Mouse (Mus musculus) liver, embryonic 16.5 days (tissue): ENCODE data around the gene Dhrs3. TPM values are rescaled to one million over a fixed set of nuclear protein-coding genes. Genes with fewer than 3 reads are reported as not detected.

ENCODE experiments used
- ATAC-seq: fragments of 200-750 bp; cut with Nextera tagmentation; 2 replicates; pipeline ENCODE4 v1.8.0; 2017; ENCODE audit warnings: low read depth, mild to moderate bottlenecking, moderate number of reproducible peaks, moderate library complexity
- H3K27ac ChIP-seq: fragments of 300-500 bp; sonication (generic); 2 replicates; pipeline ENCODE4 v1.5.1; 2014; ENCODE audit warnings: mild to moderate bottlenecking, low read length
- H3K27me3 ChIP-seq: fragments of 300-500 bp; sonication (generic); 2 replicates; pipeline ENCODE4 v1.6.1; 2014; ENCODE audit warnings: low read depth, low read length, mixed read lengths; ENCODE audit not compliant: control insufficient read depth, insufficient read depth
- H3K36me3 ChIP-seq: fragments of 300-500 bp; sonication (generic); 2 replicates; pipeline ENCODE4 v1.6.1; 2014; ENCODE audit warnings: mild to moderate bottlenecking; ENCODE audit not compliant: control insufficient read depth, insufficient read depth
- H3K4me1 ChIP-seq: fragments of 300-500 bp; sonication (generic); 2 replicates; pipeline ENCODE4 v1.6.1; 2014; ENCODE audit warnings: low read depth, low read length, mixed read lengths; ENCODE audit not compliant: control insufficient read depth
- H3K4me2 ChIP-seq: fragments of 300-500 bp; sonication (generic); 2 replicates; pipeline ENCODE4 v1.6.1; 2014; ENCODE audit warnings: low read depth, low read length, mixed read lengths
- H3K4me3 ChIP-seq: fragments of 300-500 bp; sonication (generic); 2 replicates; pipeline ENCODE4 v1.5.1; 2014; ENCODE audit warnings: low read depth, mild to moderate bottlenecking, low read length
- H3K9ac ChIP-seq: fragments of 300-500 bp; sonication (generic); 2 replicates; pipeline ENCODE4 v1.6.1; 2014; ENCODE audit warnings: low read depth, low read length
- H3K9me3 ChIP-seq: fragments of 300-500 bp; sonication (generic); replicated peaks from 2 replicates; pipeline ENCODE4 v1.6.1; 2016; ENCODE audit warnings: low read length; ENCODE audit not compliant: control insufficient read depth
- WGBS: fragments of 180-500 bp; shearing (Covaris S2); extraction: QIAGEN DNeasy Blood & Tissue Kit; methylation state at CpG from one replicate; pipeline ENCODE4 v1.1.7; 2014; ENCODE audit not compliant: insufficient replicate concordance; 5-methylcytosine and 5-hydroxymethylcytosine counted together
- polyA plus RNA-seq: library from polyadenylated mRNA; unstranded; fragments of >200 nt; fragmentation: Nextera tagmentation; extraction: Ambion mirVana; gene quantifications from 2 replicates; pipeline ENCODE4 v1.2.1, GENCODE M21; 2015

The Dhrs3 gene
- polyA plus RNA-seq, 1 experiment from 2014 or later: 39.2 TPM

DNA sequence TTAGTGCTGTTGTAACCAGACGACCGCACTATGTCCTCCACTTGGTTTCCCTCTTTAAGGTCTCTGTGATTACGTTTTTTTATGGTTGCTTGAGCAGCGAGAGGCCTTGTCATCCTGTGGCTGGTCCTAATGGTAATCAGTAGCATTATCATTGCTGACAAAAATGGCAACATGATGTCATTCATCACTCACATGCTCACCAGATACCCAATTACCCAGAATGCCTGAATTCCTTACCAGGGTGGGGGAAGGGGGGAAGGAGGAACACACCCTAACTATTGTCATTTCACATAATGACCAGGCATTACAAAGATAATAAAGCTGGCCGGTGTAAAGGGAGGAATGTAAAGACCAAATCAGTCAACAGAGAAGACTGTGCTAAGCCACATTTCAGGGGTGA is 12.5 kb downstream of the Dhrs3 start:
- ATAC-seq: no peak
- Histone ChIP-seq H3K9ac (no peak overlapping the region), H3K4me1 (peaks cover 81% of the 10 kb centered on the region), H3K36me3 (no peaks in the 10 kb centered on the region), H3K4me3 (no peak overlapping the region), H3K27ac (no peak overlapping the region), H3K4me2 (no peak overlapping the region), H3K9me3 (no peaks in the 10 kb centered on the region), H3K27me3 (no peaks in the 10 kb centered on the region)
- WGBS: 47% methylated on average over 5 of the region's 5 CpGs

DNA sequence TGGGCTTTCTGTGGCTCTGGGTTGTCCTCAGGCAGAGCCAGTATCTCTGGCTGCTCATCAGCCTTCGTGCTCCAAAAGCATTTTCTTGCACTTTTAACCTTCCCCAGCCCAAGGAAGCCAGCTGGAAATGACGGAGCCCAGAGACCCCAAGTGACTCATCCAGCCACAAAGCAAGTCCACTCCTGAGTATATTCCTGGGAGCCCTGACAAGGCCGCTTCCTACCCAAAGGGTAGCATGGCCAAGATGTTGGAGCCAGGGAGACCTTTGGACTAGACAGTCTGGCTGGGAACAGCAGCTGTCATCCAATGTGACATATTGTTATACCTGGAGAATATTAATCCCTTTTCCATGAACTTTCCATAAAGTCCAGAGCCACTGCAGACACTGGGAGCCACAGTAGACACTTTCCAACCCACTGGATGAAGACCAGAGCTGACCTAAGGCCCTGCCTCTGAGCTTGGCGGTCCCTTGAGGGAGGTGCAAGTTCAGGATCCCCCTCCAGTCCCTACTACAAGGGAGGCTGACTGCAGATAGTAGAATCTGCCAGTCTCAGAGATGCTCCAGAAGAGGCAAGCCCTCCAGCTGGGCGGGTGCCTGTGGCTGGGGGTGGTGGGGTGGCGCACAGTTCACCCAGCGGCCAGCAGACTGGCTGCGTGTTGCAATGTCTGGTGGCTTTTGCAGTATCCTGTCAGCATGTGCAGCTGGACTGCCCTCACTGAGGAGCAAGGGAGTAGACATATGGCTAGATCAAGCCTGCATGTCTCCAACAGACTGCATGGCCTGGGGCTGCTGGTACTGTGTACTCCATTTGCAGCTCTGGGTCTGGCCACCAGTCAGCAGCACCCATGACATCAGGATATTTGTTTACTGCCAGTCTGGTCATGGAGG is 13.6 kb downstream of the Dhrs3 start:
- no peaks in the 10 kb centered on the region for H3K36me3 ChIP-seq
- no peak overlapping the region for H3K4me2 ChIP-seq
- 30% methylated on average over 8 of the region's 8 CpGs for WGBS
- H3K4me1 ChIP-seq: peaks cover 69% of the 10 kb centered on the region
- H3K27me3 ChIP-seq: no peaks in the 10 kb centered on the region
- peak overlapping the region; percentile 36 for H3K27ac ChIP-seq
- peak; percentile 49 for ATAC-seq
- H3K4me3 ChIP-seq: no peak overlapping the region
- H3K9me3 ChIP-seq: no peaks in the 10 kb centered on the region
- no peak overlapping the region for H3K9ac ChIP-seq

DNA sequence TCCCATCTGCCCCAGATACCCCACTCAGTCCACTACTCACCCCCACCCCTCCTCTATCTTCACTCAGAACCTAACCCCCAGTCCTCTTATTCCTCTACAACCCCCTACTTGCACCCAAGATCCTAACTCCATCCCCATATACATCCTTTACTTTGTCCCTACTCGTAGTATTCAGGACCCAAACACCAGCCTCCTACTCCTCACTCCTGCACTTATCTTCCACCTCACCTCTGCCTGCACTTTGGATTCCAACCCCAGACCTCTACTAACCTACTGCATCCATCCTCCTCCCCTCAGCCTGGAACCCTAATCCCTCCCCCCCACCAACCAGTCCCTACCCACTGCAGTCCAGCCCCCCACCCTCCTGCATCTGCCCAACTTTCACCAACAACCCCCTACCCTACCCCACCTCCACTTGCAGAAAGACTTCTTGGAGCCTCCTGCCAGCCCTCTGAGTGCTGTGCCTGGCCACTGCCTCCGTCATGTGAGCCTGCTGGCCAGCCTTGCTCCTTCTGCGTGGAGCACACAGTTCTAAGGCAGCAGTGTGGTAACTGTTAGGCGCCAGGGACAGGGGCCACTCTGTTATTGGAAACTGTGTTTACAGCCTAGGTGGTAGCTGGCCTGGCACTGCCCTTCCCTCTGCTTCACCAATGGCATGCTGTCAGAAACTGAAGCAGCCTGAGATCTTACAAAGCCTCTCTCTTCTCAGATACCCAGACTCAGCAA is 14.5 kb downstream of the Dhrs3 start:
- no peak for ATAC-seq
- H3K27ac ChIP-seq: peak overlapping the region; percentile 36
- H3K9ac ChIP-seq: no peak overlapping the region

DNA sequence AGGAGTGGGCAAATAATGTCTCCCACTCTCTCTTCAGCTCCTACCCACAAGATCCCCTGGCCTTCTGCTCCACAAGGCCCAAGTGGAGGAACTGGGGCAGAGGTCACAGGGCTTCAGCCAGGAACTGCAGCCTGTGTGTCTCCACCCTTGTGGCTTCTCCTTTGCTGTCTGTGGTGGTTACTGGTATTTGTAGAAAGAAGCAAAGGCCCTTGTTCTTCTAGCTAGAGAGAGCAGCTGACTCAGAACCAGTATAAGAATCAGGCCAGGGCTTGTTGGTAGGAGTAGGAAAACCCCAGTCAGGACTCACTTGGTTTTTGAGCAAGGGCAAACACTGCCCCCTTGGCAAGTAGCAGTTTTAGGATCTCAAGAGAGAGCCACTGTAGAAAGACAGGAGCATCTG is 16.2 kb downstream of the Dhrs3 start:
- ATAC-seq: no peak
- H3K4me1 ChIP-seq: peaks cover 49% of the 10 kb centered on the region
- no peak overlapping the region for H3K4me2 ChIP-seq
- H3K27ac ChIP-seq: no peak overlapping the region
- no peak overlapping the region for H3K9ac ChIP-seq
- H3K4me3 ChIP-seq: no peak overlapping the region
- no peaks in the 10 kb centered on the region for H3K36me3 ChIP-seq
- H3K9me3 ChIP-seq: no peaks in the 10 kb centered on the region
- H3K27me3 ChIP-seq: no peaks in the 10 kb centered on the region

More for the DNA sequence above, 14.5 kb downstream of the Dhrs3 start:
- peaks cover 60% of the 10 kb centered on the region for H3K4me1 ChIP-seq
- WGBS: 38% methylated on average over 4 of the region's 4 CpGs
- H3K36me3 ChIP-seq: no peaks in the 10 kb centered on the region
- H3K27me3 ChIP-seq: no peaks in the 10 kb centered on the region
- no peak overlapping the region for H3K4me2 ChIP-seq
- no peaks in the 10 kb centered on the region for H3K9me3 ChIP-seq
- no peak overlapping the region for H3K4me3 ChIP-seq

DNA sequence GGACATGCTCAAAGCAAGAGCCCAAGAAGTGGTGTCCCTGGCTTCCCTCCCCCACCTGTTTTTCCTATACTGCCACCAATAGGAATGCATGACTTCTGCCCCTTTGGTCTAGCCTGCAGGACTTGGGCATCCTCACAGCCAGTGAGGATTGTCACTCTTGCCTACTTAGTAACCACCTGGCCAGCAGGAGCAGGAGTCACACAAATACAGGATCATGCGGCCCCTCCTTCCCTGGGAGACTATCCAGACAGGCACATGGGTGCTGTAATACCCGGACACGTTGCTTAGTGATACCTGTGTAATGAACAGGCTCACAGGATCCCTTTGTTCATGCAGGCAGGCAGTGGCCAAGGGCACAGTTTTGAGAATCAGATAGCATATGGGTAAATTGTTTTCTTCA is 17.7 kb downstream of the Dhrs3 start:
- H3K4me3 ChIP-seq: no peak overlapping the region
- H3K4me1 ChIP-seq: peaks cover 37% of the 10 kb centered on the region
- no peak overlapping the region for H3K27ac ChIP-seq
- H3K27me3 ChIP-seq: no peaks in the 10 kb centered on the region
- no peak overlapping the region for H3K9ac ChIP-seq
- no peak overlapping the region for H3K4me2 ChIP-seq
- ATAC-seq: no peak
- H3K36me3 ChIP-seq: no peaks in the 10 kb centered on the region
- no peaks in the 10 kb centered on the region for H3K9me3 ChIP-seq
- 63% methylated on average over 3 of the region's 3 CpGs for WGBS

DNA sequence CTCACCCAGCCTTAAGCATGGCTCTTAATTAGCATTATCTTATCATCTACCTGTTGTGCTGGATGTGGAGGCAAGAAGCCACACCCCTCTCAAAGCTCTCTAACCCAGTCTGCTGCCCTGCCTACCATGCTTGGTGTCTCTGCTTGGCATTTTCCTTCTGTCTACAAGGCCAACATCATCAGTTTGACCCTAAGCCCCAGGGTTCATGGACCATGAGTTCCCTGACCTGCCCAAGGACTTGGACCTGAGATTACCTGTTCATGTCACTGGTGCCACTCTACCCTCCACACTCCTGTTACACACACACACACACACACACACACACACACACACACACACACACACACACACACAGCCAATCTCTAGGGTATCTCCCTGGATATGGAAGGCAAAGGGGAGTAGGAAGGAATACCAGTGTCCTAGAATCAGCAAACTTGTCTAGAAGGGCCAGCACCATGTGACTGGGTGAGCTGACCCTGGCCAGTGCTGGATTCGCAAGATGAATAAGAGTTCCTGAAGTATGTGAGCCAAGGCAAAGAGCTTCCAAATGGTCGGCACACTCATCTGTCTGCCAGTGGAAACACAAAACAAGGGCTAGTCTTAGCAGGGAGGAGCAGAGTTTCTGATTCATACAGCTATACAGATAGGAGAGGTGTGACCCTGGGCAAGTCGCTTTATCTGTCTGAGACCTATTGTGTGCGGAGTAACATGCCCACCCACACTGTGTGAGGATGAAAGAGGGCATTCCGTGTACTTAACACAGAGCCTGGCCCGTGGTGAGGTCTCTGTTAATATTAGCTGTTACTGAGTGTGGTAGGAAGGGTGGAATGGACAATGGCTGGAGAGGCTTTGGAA is 20.9 kb downstream of the Dhrs3 start:
- Histone ChIP-seq H3K4me1 (peaks cover 8% of the 10 kb centered on the region), H3K4me3 (no peak overlapping the region), H3K9ac (no peak overlapping the region), H3K36me3 (peaks cover 2% of the 10 kb centered on the region; the same call in 1 of the 2 replicates), H3K4me2 (no peak overlapping the region), H3K27me3 (no peaks in the 10 kb centered on the region), H3K9me3 (no peaks in the 10 kb centered on the region), H3K27ac (no peak overlapping the region)
- ATAC-seq: peak; percentile 39
- 45% methylated on average over 6 of the region's 6 CpGs for WGBS

DNA sequence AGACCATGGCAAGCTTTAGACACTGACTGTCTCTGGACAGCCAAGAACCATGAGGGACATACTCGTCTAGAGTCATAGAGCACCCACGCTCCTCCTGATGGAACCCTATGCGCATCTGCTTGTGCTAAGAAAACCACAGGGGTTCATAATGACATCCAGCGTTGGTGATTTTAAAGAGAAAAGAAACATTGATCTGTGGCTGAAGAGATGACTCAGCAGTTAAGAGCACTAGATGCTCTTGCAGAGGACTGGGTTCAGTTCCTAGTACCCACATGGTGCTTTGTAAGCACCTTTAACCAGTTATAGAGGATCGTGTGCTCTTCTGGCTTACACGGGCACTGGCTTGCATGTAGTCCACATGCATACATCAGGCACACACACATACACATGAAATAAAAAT is 23.9 kb downstream of the Dhrs3 start:
- Histone ChIP-seq H3K9ac (no peak overlapping the region), H3K4me2 (no peak overlapping the region), H3K9me3 (no peaks in the 10 kb centered on the region), H3K36me3 (peaks cover 5% of the 10 kb centered on the region), H3K27me3 (no peaks in the 10 kb centered on the region), H3K4me1 (peaks cover 5% of the 10 kb centered on the region), H3K4me3 (no peak overlapping the region), H3K27ac (no peak overlapping the region)
- ATAC-seq: no peak
- 62% methylated on average over 6 of the region's 6 CpGs for WGBS

DNA sequence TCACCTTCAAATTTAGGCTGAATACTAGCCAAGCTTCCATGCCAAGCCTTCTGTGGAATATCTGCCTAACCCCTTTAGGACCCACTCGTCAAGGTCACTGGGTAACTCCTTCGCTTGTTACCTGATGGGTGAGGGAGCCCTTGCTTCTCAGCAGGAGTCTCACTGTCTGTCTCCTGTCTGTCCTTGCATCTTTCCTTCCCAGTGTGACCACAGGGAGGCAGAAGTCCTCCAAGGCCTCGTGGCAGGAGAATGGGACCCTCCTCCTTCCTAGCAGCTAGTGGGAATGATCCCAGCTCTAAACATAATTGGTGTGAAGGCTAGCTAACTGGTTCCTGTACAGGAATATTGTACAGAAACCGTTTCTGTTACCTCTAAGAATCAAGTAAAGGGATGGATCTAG is 24.5 kb downstream of the Dhrs3 start:
- Histone ChIP-seq H3K4me1 (peaks cover 5% of the 10 kb centered on the region), H3K4me2 (no peak overlapping the region), H3K36me3 (peaks cover 5% of the 10 kb centered on the region), H3K4me3 (no peak overlapping the region), H3K27me3 (no peaks in the 10 kb centered on the region), H3K9me3 (no peaks in the 10 kb centered on the region), H3K27ac (no peak overlapping the region), H3K9ac (no peak overlapping the region)
- WGBS: 51% methylated on average over 4 of the region's 4 CpGs
- no peak for ATAC-seq
